Mouse (Mus musculus): ENCODE measurements around the gene Sirt3. TPM values are rescaled to one million over a fixed set of nuclear protein-coding genes. Genes with fewer than 3 reads are reported as not detected.
"Not testable (repeated sequence)": the region's sequence is repeated elsewhere in the genome, so short reads cannot be mapped to it uniquely, and the experiment has no call there.

Gene Sirt3
- polyA plus RNA-seq, 1 experiment: 27.6 TPM

DNA sequence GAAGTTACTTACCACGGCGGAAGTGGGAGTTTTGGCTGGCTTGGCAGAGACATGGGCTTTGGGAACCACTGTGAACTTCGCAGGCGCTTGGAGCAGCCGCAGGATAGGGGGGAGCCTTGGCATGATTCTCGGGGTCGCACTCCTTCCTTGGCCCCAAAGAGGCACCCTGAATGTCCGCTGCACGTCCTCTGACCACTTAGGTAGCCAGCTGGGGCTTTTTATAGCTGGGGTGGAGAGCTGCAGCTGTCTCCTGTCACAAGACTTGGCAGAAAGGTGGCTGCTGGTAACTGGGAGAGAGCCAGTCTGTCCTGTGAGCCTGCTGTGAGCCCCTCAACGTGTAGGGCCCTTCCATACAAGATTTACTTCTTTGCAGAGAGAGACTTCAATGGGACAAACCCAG is 18.1 kb upstream of the Sirt3 start, which contains the start of gene Cox8b:
Gene Cox8b, minus strand, starts transcription at position 227 of the 400 bp plus-strand sequence.
- Histone ChIP-seq H3K4me3 (ENCODE audit: control insufficient read depth, insufficient read depth, low read length) (no peak within 1 kb of the TSS), H3K4me1 (replicated peaks; ENCODE audit: control insufficient read depth, insufficient read depth, low read length) (no peaks in the 10 kb centered on the region), H3K27ac (ENCODE audit: control insufficient read depth, insufficient read depth, low read length) (no peak within 1 kb of the TSS), H3K36me3 (ENCODE audit: control insufficient read depth, insufficient read depth, low read length) (peaks cover 12% of the 10 kb centered on the region), H3K27me3 (ENCODE audit: control insufficient read depth, insufficient read depth, low read length) (no peaks in the 10 kb centered on the region)
- TF ChIP-seq CTCF (IDR thresholded peaks at IDR 0.05; ENCODE audit: borderline replicate concordance, control insufficient read depth, extremely low read depth, insufficient read depth, low read length, poor library complexity) (no peak), POLR2A (IDR thresholded peaks at IDR 0.05; ENCODE audit: control insufficient read depth, extremely low read depth, insufficient read depth, low read length, poor library complexity) (no peak)
- DNase-seq: no peak
- 83% methylated on average over 10 of the region's 10 CpGs for WGBS

DNA sequence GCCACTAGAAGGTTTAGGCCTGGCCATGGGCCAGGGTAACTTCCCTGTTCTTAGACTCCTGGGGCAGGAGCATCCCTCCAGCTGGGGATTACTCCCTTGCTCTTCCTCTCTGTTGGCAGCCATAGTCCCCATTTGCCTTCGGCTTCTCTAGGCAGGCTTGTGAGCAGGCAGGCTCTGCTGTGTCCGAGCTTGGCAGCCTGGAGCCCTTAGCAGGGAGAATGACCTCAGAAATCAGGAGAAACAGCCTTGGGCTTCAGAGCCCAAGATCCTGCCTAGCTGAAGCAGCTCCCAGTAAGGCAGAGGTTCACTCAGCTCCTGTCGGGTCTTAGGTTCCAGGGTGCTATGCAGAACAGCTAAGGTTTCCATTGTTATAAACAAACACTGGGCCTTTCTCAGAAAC is 17.0 kb upstream of the Sirt3 start:
- Histone ChIP-seq H3K4me1 (replicated peaks; ENCODE audit: control insufficient read depth, insufficient read depth, low read length) (no peaks in the 10 kb centered on the region), H3K27ac (ENCODE audit: control insufficient read depth, insufficient read depth, low read length) (no peak overlapping the region), H3K36me3 (ENCODE audit: control insufficient read depth, insufficient read depth, low read length) (peaks cover 21% of the 10 kb centered on the region), H3K4me3 (ENCODE audit: control insufficient read depth, insufficient read depth, low read length) (no peak overlapping the region), H3K27me3 (ENCODE audit: control insufficient read depth, insufficient read depth, low read length) (no peaks in the 10 kb centered on the region)
- TF ChIP-seq POLR2A (IDR thresholded peaks at IDR 0.05; ENCODE audit: control insufficient read depth, extremely low read depth, insufficient read depth, low read length, poor library complexity): no peak
- no peak for TF ChIP-seq CTCF (IDR thresholded peaks at IDR 0.05; ENCODE audit: borderline replicate concordance, control insufficient read depth, extremely low read depth, insufficient read depth, low read length, poor library complexity)
- DNase-seq: no peak
- 94% methylated on average over 3 of the region's 3 CpGs for WGBS

DNA sequence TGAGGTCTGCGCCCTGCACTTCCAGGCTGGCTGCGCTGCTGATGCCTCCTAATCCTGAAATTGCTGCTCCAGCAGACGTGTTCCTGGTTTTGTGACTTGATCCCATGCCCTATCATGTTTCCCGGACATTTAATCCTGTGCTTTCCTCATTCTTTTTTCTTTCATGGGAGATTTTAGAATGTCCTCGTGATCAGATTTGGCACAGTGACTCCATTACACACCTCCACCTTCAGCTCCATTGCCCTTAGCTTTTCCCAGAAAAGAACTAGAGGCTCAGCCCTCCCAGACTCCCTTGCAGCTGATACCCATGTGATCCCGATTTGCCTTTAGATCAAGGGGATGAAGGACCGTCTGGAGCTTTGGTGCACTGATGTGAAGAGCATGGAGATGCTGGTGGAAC is 15.8 kb upstream of the Sirt3 start:
- 92% methylated on average over 7 of the region's 7 CpGs for WGBS
- Histone ChIP-seq H3K27me3 (ENCODE audit: control insufficient read depth, insufficient read depth, low read length) (no peaks in the 10 kb centered on the region), H3K4me1 (replicated peaks; ENCODE audit: control insufficient read depth, insufficient read depth, low read length) (no peaks in the 10 kb centered on the region), H3K36me3 (ENCODE audit: control insufficient read depth, insufficient read depth, low read length) (peaks cover 26% of the 10 kb centered on the region), H3K27ac (ENCODE audit: control insufficient read depth, insufficient read depth, low read length) (no peak overlapping the region), H3K4me3 (ENCODE audit: control insufficient read depth, insufficient read depth, low read length) (no peak overlapping the region)
- no peak for DNase-seq
- TF ChIP-seq POLR2A (IDR thresholded peaks at IDR 0.05; ENCODE audit: control insufficient read depth, extremely low read depth, insufficient read depth, low read length, poor library complexity): no peak
- TF ChIP-seq CTCF (IDR thresholded peaks at IDR 0.05; ENCODE audit: borderline replicate concordance, control insufficient read depth, extremely low read depth, insufficient read depth, low read length, poor library complexity): no peak

DNA sequence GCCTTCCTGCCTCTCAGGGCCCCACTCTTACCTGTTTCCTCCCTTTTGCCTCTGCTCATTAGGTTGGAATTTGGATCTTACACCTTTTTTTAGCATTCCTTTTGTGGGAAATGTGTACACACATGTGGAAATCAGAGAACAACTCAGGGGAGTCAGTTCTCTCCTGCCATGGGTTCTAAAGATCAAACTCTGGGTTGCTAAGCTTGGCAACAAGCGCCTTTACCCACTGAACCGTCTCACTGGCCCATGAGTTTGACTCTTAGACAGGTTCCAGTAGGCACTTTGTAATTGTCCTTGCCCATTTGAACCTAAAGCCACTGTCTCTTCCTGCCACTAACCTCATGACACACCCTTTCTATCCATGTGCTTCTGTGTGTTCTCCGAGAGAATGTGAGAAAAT is 12.5 kb upstream of the Sirt3 start:
- WGBS: 94% methylated on average over 3 of the region's 3 CpGs

DNA sequence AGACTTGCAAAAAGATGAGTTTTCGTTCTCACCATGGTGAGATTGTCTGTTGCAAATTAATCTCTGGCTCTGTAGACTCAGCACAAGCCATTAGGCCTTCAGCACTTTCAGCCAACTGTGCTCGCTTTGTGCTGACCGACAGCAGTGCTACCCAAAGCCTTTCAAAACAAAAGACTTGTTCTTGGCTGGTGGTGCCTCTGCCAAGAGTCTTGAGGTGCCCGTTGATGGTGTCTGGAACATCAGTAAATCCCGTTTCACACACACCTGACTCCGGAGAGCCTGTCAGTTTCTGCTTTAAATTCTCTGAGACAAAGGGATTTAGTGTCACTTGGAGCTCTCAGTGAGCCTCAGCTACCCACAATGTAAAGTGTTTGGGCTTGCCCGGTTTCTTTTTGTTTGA is 11.9 kb upstream of the Sirt3 start:
- TF ChIP-seq CTCF (IDR thresholded peaks at IDR 0.05; ENCODE audit: borderline replicate concordance, control insufficient read depth, extremely low read depth, insufficient read depth, low read length, poor library complexity): no peak
- no peak for TF ChIP-seq POLR2A (IDR thresholded peaks at IDR 0.05; ENCODE audit: control insufficient read depth, extremely low read depth, insufficient read depth, low read length, poor library complexity)
- no peaks in the 10 kb centered on the region for H3K4me1 ChIP-seq (replicated peaks; ENCODE audit: control insufficient read depth, insufficient read depth, low read length)
- 90% methylated on average over 7 of the region's 7 CpGs for WGBS
- no peak overlapping the region for H3K4me3 ChIP-seq (ENCODE audit: control insufficient read depth, insufficient read depth, low read length)
- no peaks in the 10 kb centered on the region for H3K27me3 ChIP-seq (ENCODE audit: control insufficient read depth, insufficient read depth, low read length)
- H3K27ac ChIP-seq (ENCODE audit: control insufficient read depth, insufficient read depth, low read length): no peak overlapping the region
- H3K36me3 ChIP-seq (ENCODE audit: control insufficient read depth, insufficient read depth, low read length): peaks cover 48% of the 10 kb centered on the region
- DNase-seq: no peak

More for the DNA sequence above, 12.5 kb upstream of the Sirt3 start:
- no peak overlapping the region for H3K4me3 ChIP-seq (ENCODE audit: control insufficient read depth, insufficient read depth, low read length)
- DNase-seq: no peak
- TF ChIP-seq CTCF (IDR thresholded peaks at IDR 0.05; ENCODE audit: borderline replicate concordance, control insufficient read depth, extremely low read depth, insufficient read depth, low read length, poor library complexity) (no peak), POLR2A (IDR thresholded peaks at IDR 0.05; ENCODE audit: control insufficient read depth, extremely low read depth, insufficient read depth, low read length, poor library complexity) (no peak)
- peaks cover 43% of the 10 kb centered on the region for H3K36me3 ChIP-seq (ENCODE audit: control insufficient read depth, insufficient read depth, low read length)
- no peaks in the 10 kb centered on the region for H3K4me1 ChIP-seq (replicated peaks; ENCODE audit: control insufficient read depth, insufficient read depth, low read length)
- no peaks in the 10 kb centered on the region for H3K27me3 ChIP-seq (ENCODE audit: control insufficient read depth, insufficient read depth, low read length)
- no peak overlapping the region for H3K27ac ChIP-seq (ENCODE audit: control insufficient read depth, insufficient read depth, low read length)

DNA sequence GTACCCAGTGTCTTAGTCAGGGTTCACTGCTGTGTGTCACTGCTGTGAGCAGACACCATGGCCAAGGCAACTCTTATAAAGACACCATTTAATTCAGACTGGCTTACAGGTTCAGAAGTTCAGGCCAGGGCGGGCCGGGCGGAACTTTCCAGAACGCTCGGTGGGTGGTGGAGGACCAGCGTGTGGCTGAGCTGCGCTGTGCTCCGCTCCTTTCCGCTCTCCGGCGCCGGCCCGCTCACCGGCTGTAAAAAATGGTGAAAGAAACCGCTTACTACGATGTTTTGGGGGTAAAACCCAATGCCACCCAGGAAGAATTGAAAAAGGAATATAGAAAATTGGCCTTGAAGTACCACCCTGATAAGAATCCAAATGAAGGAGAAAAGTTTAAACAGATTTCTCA is 8.5 kb upstream of the Sirt3 start:
- not testable (repeated sequence) for H3K27ac ChIP-seq (ENCODE audit: control insufficient read depth, insufficient read depth, low read length); DNase-seq; H3K4me3 ChIP-seq (ENCODE audit: control insufficient read depth, insufficient read depth, low read length); H3K27me3 ChIP-seq (ENCODE audit: control insufficient read depth, insufficient read depth, low read length); H3K4me1 ChIP-seq (replicated peaks; ENCODE audit: control insufficient read depth, insufficient read depth, low read length)
- H3K36me3 ChIP-seq (ENCODE audit: control insufficient read depth, insufficient read depth, low read length): peaks cover 66% of the 10 kb centered on the region
- 98% methylated on average over 16 of the region's 16 CpGs for WGBS

DNA sequence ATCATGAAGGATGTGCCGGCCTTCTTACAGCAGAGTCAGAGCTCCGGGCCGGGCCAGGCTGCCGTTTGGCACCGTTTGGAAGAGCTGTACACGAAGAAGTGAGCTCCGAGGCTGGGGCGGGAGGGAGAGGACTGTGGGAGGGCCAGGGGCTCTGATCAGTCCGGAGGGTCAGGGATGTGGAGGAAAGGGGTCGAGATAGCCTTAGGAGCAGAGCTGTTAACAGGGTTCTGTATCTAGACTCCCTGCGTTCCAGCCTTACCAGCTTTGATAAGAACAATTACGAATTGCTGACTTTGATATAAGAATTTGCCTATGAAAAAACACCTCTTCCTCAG is 327 bp upstream of the Sirt3 start:
- Histone ChIP-seq H3K4me1 (replicated peaks; ENCODE audit: control insufficient read depth, insufficient read depth, low read length) (peaks cover 17% of the 10 kb centered on the region), H3K27me3 (ENCODE audit: control insufficient read depth, insufficient read depth, low read length) (no peaks in the 10 kb centered on the region), H3K27ac (ENCODE audit: control insufficient read depth, insufficient read depth, low read length) (no peak overlapping the region), H3K4me3 (ENCODE audit: control insufficient read depth, insufficient read depth, low read length) (peak overlapping the region; percentile 98), H3K36me3 (ENCODE audit: control insufficient read depth, insufficient read depth, low read length) (peaks cover 15% of the 10 kb centered on the region)
- no peak for TF ChIP-seq POLR2A (IDR thresholded peaks at IDR 0.05; ENCODE audit: control insufficient read depth, extremely low read depth, insufficient read depth, low read length, poor library complexity)
- no peak for TF ChIP-seq CTCF (IDR thresholded peaks at IDR 0.05; ENCODE audit: borderline replicate concordance, control insufficient read depth, extremely low read depth, insufficient read depth, low read length, poor library complexity)
- DNase-seq: no peak
- WGBS: under 1% methylated on average over 12 of the region's 12 CpGs
